Mouse (Mus musculus): ENCODE data around the gene Stradb. TPM values are rescaled to one million over a fixed set of nuclear protein-coding genes. Genes with fewer than 3 reads are reported as not detected.
"Not testable (repeated sequence)": the region's sequence is repeated elsewhere in the genome, so short reads cannot be mapped to it uniquely, and the experiment has no call there.

Gene Stradb
- total RNA-seq (2021): 40.0 and 51.1 TPM in 2 replicates
- long read RNA-seq, experiment 1, transcript Stradb-201 (12 exons, 2,960 nt): major isoform, 22 of 31 reads
- long read RNA-seq, experiment 1, partial matches to known transcripts: 0 of 31 reads
- long read RNA-seq, experiment 1, other reads (novel, unspliced or antisense): 4 of 31 reads
- long read RNA-seq, experiment 2, transcript Stradb-201 (12 exons, 2,960 nt): major isoform, 17 of 24 reads
- long read RNA-seq, experiment 2, partial matches to known transcripts: 1 of 24 reads
- long read RNA-seq, experiment 2, other reads (novel, unspliced or antisense): 2 of 24 reads

- DNase-seq: peak; percentile 96
These were observed at the start of gene Stradb, which contains the start of gene Trak2 for GRCm38 (mm10) chr1:58973366-58974221. Gene Stradb, plus strand, starts transcription at chr1:58973522. Gene Trak2, minus strand, starts transcription at chr1:58973430.

DNA sequence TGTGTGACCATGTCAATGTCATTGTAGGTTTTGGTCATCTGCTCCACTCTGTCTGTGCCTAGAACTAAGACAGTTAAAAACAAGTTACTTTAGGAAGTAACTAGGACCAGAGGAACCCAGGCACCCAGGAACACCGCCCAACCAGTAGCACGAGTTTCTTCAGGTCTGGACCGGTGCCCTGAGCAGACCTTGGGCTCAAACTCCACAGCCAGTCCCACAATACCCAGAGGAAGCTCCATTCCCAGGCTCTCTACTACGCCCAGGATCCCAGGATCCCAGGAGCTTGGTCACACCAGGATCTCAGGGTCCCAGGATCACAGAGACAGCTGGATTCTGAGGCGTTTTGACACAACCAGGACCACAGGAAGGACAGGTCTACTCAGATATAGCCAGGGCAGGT is 46.7 kb upstream of the Stradb start:
- no peak for DNase-seq

DNA sequence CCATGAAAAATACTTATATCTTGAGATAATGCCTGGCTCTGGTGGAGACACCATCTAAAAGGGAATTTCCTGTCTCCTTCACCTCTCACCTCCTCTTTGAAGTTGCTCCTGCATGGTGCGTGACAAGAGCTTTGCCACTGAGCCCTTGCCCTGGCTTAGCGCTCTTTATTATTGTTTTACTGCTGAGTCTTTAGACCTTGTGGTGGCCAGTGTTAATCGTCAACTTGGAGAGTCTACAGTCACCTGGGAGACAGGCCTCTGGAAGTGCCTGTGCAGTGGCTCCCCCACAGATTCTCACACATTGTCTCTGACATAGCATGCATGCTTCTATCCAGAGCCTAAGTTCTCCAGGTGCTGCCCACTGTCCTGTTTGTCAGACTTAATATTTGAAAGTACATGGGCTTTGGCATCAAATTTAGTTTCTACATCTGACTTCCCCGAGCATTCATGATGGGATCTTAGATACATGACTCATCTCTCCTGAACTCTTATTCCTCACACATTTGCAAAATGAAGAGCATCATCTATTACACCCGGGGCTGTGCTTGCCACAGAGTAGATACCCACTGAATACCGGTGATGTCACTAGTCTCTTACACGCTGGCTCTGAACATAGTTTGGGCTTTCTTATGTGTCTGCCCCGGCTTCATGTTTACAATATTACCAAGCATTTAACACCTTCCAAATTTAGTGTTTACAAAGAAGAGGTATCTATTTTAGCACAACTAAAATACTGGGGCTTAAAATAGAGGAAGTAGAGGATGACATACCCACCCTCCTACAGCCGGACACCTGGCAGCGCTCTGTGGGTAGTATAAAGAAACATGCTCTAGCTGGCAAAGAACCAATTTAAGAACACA is 36.3 kb upstream of the Stradb start:
- DNase-seq: no peak

GRCm38 (mm10) chr1:58937606-58938099 is 35.7 kb upstream of the Stradb start:
- no peak for DNase-seq

DNA sequence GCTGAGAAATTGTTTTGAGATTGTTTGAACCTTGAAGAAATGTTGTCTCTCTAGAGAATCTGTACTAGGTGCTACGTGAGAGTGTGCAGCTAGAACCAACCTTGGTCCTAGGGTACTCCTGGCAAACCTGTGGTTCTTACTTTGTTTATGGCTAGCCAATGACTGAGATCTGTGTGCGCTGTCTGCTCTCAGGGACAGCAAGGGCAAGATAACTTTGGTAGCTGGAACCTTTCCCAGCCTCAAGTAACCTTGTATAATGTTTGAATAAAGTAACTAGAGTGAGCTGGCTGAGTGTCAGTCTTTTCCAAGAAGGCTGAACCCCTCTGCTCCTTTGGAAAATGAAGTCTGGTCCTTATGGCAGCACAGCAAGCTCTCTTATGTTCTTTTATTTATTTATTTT is 27.8 kb upstream of the Stradb start:
- peak; percentile 53 for DNase-seq

- DNase-seq: no peak
These were observed 27.2 kb upstream of the Stradb start for GRCm38 (mm10) chr1:58945960-58946670.

DNA sequence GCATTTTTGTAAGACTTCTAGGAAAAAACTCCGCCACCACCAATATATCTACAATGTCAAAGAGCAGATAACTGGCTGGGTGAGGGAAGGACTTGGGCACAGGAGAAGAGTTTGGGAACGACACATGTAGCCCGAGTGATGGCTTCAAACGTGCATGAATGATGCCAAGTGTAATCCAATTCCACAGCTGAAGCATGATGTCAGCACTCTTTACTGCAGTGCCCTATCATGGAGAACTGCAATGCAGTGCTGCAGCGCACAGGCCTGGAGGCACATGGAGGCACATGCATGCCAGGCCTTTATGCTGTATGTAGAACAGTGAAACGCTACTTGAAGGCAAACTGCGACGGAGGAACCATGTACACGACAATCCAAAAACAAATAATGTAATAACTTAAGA is 26.6 kb upstream of the Stradb start:
- DNase-seq: no peak

- no peak for DNase-seq
These were observed 23.7 kb upstream of the Stradb start for GRCm38 (mm10) chr1:58949561-58950106.

DNA sequence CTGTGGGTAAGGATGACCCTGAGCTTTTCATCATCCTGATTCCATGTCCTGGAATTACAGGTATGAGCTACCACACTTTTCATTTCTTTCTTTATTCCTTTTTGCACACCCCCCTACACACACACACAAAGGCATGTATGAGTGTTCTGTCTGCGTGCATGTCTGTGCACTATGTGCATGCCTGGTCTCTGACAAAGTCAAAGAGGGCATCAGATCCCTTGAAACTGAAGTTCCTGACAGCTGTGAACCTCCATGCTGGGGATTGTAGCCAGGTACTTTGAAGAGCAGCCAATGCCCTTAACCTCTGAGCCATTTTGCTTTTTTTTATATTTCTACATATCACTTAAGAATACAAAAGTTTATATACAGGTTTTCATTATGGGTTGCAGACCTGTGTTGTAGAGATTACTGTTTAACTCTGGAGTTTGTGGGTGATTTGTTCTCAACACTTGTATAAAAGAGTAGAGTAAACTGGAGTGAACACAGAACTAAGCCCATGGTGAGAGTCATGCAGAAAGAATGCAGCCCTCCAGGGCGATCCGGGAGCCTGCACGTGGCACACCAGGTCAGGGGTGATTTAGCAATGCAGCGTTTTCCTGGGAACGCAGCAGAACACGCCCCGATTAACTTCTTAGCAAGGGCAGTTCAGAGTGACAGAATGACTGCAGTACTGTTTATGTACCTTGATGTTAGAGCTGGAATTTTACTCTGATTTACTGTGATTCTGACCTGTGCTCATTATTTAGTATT is 22.2 kb upstream of the Stradb start:
- DNase-seq: peak; percentile 85

- no peak for DNase-seq
These were observed 21.5 kb upstream of the Stradb start for GRCm38 (mm10) chr1:58951841-58952240.

GRCm38 (mm10) chr1:58952526-58952925 is 20.8 kb upstream of the Stradb start:
- no peak for DNase-seq

GRCm38 (mm10) chr1:58952997-58953396 is 20.3 kb upstream of the Stradb start:
- no peak for DNase-seq

DNA sequence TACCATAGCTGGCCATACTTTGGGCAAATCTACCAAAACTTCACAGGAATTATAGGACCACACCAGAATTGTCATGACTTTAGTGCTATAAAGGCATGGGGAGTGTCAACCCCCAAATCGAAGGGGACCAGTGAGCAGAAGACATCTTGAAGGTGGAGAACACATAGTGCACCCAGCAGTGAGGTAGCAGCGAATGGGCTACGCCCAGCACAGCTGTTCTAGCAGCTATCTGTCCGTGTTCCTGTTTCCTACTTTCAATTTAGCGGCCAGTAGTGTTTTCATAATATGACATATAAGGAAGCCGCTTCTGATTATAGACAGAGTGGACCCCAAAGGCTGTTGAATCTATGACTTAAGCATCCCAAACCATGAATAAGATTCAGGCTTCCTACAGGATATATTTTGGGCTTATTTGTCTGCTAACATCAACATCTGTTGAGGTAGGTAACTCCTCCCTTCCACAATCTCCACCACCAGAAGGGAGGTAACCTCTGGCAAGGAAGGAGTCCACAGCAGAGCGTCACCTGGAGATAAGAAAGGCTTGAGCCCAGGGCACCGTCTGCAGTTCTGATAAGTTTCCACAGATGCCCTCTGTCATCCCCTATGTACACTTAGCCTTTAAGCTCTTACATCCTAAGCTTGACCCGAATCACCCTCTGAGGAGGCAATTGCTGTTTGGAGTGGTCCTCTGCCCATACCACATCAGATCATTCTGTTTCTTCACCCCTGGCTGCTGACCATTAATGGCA is 19.5 kb upstream of the Stradb start:
- no peak for DNase-seq

DNA sequence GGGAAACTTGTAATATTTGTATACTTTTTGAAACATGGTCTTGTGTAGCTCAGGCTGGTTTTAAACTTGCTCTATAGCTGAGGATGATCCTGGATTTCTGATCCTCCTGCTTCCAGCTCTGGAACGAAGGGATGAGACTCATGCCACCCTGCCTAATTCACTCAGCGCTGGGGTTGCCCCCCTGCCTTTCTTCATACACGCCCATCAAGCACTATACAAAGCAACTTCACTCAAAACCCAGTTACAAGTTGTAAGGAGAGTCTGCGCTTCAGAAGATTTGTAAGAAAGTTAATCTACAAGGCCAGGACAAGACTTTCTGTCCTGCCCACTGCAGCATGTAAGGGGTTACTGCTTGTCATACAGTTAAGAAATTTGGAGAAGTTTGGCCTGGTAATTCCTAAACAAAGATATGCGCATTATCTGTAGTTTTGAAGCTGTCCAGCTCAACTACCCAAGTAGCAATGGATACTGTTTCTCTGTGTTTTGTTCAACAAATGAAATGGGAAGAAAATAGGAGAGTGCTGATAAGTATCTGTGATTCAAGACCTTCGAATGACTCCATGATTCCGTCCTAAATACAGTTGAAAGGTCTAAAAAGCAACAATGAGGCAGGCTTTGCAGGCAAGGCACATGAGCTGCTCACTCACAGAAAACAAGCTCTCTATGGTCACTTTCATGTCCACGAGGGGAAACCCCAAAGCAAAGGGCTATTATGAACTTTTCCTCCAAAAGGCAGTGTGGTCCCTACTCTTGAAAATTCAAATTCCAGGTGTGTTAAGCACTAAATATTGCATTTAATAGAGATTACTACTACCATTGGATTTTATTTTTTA is 18.5 kb upstream of the Stradb start:
- DNase-seq: no peak

DNA sequence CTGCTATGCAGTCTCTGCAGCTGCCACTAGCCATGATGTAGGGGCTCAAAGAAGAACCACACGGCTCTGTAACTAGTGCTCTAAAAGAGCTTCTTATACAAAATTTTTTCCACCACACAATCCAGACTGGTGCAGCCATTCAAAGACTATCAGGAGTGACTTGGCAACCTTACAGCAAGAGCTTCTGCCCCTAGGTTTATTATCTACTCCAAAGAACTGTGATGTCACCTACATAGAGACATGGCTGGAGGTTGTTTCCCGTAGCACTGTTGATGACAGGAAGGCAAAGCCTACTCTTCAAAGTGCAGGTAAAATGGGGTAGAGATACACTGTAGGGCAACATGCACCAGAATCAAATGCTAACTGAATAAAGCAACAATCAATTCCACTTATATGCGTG is 17.6 kb upstream of the Stradb start:
- no peak for DNase-seq

- peak; percentile 25 for DNase-seq
These were observed 17.1 kb upstream of the Stradb start for GRCm38 (mm10) chr1:58956229-58956628.

DNA sequence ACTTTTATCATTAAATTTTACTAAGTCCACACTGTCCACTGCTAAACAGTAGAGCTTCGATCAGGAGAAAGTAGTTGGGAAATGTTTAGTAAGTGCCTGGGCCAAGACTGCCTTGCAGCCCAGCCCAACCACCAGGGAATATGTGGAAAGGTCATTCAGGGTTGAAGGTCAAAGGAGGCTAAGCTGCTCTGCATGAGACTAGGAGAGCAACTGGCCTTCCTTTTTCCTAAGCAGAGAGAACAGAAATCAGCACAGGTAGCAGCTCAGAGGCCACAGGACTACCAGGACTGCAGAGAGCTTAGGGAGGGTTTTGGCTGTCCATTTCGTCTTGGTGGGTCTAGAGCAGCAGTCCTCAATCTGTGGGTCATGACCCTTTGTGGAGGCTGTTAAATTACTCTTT is 15.4 kb upstream of the Stradb start:
- DNase-seq: peak; percentile 52

DNA sequence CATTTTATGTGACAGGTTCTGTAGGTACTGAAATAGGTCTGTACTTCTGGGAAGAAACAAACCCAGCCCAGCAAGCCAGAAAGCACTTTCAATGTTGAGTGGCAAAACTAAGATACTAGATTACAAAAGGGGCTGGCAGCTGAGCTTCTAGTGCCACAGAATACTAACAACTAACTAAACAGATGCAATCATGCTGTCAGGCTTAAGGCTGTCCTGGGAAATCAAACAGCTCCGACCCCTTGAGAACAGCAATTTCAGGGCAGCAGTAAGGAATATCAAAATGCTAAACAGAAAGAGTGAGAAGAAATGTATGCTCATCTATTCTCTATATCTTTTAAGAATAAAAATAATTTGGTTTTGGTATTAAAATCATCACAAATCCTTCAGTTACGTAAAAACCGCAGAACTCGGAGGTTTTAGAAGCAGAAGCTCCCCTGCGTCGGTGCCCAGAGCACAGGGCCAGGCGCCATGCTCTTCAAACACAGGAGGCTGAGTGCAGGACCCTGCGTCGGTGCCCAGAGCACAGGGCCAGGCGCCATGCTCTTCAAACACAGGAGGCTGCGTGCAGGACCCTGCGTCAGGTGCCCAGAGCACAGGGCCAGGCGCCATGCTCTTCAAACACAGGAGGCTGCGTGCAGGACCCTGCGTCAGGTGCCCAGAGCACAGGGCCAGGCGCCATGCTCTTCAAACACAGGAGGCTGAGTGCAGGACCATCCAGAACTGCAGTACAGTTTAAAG is 14.4 kb upstream of the Stradb start:
- not testable (repeated sequence) for DNase-seq
